Mouse (Mus musculus) erythroblast, adult 5-6 weeks (primary cell): Measurements from ENCODE around the gene Xrcc4. TPM values are rescaled to one million over a fixed set of nuclear protein-coding genes. Genes with fewer than 3 reads are reported as not detected.
"Not testable (repeated sequence)": the region's sequence is repeated elsewhere in the genome, so short reads cannot be mapped to it uniquely, and the experiment has no call there.

Source experiments
- ATAC-seq: replicated peaks from 2 replicates; pipeline ENCODE4 v1.8.0; 2016; ENCODE audit warnings: moderate number of reproducible peaks, mild to moderate bottlenecking, moderate TSS enrichment, inconsistent platforms; ENCODE audit not compliant: poor library complexity, low FRiP score, severe bottlenecking
- total RNA-seq, 2 experiments: library from RNA; stranded (forward) in 1 of 2; stranded (reverse) in 1 of 2; fragments of 150-400 nt in 1 of 2; fragments of 200-764, 138-1000 nt in 1 of 2; gene quantifications; 2 replicates each; pipeline versions ENCODE4 v1.2.3 to v1.2.4; 2015 to 2017; ENCODE audit warnings: low replicate concordance in 2 of 2

Xrcc4 gene
- total RNA-seq, 2 experiments from 2014 or later: 7.6 to 11.7 TPM

GRCm38 (mm10) chr13:89833053-89833670 lies 256.2 kb downstream of the Xrcc4 start:
- ATAC-seq: no peak

DNA sequence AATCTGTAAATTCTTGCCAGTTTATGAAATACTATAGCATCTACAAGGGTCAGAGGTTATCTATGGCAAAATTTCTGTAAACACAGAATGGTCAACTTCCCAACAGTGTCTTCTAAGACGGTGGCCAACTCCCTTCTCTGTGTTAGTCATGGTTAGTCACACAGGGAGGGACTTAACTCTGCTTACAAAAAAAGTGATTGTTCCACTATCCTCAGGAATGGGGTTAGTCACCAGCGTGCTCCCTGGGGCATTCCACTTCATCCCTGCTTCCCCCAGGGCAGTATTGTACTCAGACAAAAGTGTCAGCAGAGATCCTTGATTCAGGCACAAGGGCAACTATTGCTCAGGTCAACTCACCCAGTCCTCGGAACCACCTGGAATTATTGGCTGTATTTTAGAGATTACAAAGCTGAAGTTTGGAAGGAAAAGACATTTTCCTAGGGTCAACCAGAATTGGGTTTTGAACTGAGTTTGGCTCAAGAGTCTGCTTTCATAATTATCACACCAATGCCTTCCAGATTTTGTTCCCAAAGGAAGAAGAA lies 260.9 kb downstream of the Xrcc4 start:
- no peak for ATAC-seq

- no peak for ATAC-seq
Measured at GRCm38 (mm10) chr13:89827838-89828237, 261.6 kb downstream of the Xrcc4 start.

- ATAC-seq: no peak
Measured at GRCm38 (mm10) chr13:89814543-89814942, 274.9 kb downstream of the Xrcc4 start.

DNA sequence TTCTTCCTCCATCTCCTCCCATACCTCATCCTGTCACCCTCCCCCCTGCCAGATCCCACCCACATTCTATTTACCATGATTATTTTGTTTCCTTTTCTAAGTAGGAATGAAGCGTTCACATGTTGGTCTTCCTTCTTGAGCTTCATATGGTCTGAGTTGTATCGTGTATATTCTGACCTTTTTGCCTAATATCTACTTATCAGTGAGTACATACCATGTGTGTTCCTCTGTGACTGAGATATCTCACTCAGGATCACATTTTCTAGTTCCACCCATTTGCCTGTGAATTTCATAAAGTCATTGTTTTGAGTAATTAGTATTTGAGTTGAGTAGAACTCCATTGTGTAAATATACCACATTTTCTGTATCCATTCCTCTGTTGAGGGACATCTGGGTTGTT lies 277.2 kb downstream of the Xrcc4 start:
- no peak for ATAC-seq

DNA sequence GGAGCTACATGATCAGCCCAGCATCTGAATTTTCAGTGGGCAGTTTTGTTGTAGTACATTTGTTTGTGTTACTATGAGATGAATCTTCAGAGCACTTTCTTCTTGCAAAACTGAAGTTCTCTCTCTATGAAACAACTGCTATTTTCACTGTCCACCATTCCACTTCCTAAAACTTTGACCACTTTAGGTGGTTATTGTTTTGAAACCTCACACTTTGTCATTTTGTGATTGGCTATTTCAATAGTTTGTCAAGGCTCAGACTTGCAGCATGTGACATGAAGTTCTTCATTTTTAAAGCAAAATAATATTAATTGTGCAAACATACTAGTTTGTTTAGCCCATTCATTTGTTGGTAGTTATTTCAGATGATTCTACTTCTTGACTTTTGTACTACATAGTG lies 280.4 kb downstream of the Xrcc4 start:
- no peak for ATAC-seq

GRCm38 (mm10) chr13:89801901-89802300 lies 287.5 kb downstream of the Xrcc4 start:
- ATAC-seq: no peak

DNA sequence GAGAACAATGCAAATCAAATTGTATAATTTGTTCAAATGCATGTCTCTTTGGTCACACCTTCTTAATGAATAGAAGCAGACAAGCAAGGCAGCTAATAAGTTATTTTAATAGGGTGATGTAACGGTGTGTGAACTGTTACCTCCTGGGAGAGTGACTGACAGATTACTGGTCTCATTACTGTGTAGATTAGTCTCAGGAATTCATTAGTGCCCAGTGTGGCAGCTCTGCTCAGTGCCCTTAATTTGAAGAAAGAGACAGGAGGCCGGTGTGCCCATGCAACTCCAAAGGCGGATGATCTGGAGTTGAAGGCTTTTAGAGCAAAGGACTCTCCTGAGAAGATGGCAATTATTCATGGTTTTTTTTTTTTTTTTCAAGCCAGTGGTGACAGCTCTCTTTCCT lies 291.7 kb downstream of the Xrcc4 start:
- ATAC-seq: no peak

- no peak for ATAC-seq
Measured at GRCm38 (mm10) chr13:89791475-89791874, 297.9 kb downstream of the Xrcc4 start.

GRCm38 (mm10) chr13:89782886-89783285 lies 306.5 kb downstream of the Xrcc4 start:
- no peak for ATAC-seq

GRCm38 (mm10) chr13:89780276-89780675 lies 309.1 kb downstream of the Xrcc4 start:
- ATAC-seq: no peak

- no peak for ATAC-seq
Measured at GRCm38 (mm10) chr13:89779208-89779911, 310.0 kb downstream of the Xrcc4 start.

GRCm38 (mm10) chr13:89777764-89778163 lies 311.6 kb downstream of the Xrcc4 start:
- no peak for ATAC-seq

DNA sequence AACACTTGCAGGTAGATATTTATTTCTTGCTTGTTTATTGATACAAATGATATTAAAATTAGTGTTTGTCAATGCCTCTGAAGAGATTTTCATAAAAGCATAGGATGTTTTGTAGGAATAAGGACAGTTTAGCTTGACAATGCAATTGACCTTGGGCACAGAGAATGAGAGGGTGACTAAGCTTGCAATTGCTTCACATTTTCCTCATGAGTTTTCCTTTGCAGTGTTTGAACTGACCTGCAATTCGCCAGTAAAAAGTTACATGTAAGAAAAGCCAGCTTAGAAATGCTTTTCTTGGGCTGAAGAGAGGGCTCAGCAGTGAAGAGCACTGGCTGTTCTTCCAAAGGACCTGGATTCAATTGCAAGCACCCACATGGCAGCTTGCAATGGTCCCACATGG lies 312.3 kb downstream of the Xrcc4 start:
- ATAC-seq: no peak

- ATAC-seq: no peak
Measured at GRCm38 (mm10) chr13:89766551-89766950, 322.9 kb downstream of the Xrcc4 start.

DNA sequence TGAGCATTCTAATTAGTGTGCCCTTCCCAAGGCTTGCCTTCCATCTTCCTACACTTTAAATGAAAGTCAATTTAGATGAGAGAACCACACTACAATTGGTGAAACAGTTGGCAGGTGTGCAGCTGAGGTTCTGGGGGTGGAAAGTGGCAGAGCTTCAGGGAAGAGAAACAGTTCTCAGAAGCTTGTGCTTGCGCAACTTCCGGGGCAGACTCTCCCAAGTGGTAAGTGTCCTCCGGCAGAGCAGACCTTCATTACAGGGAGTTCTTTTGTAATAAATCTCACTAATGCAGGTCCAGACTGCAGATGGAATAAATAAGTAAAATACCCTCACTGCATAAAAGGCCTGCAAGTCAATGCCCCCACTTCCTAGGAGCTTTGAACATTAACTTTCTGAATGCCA lies 323.4 kb downstream of the Xrcc4 start:
- no peak for ATAC-seq

- ATAC-seq: no peak
Measured at GRCm38 (mm10) chr13:89762339-89762738, 327.1 kb downstream of the Xrcc4 start.

DNA sequence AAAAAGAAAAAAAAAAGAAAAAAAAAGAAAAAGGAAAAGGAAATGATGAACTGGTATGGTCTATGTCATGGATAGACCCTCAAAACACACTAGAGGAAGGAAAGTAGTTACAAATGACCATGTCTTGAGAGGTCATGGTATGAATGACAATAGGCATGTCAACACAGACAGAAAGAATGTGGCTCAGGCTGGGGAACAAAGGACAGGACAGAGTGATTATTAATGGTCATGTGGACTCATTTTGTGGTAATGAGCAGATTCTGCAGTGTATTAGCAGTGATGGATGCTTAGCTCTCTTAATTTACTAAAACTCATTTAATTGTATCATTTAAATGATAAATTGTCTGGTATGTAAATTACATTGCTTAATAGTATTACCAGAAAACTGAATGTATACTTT lies 333.1 kb downstream of the Xrcc4 start:
- ATAC-seq: no peak

GRCm38 (mm10) chr13:89750562-89750961 lies 338.8 kb downstream of the Xrcc4 start:
- not testable (repeated sequence) for ATAC-seq

DNA sequence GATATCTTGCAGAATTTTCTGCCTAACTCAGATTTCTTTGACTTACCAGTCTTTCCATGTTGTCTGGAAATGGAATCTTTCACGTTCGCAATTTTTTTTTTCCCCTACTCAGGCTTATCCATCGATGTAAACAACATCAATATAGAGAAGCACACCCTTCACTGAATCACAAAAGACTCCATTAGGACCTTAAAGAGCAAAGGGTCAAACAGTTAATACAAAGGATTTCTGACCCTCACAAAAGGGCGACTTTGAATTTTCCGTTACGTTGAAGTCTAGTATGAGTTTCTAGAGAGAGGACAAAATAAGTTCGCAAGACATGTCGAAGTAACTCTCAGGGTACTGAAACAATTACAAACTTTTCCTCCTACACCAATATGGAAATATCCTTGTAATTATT lies 346.2 kb downstream of the Xrcc4 start:
- no peak for ATAC-seq

DNA sequence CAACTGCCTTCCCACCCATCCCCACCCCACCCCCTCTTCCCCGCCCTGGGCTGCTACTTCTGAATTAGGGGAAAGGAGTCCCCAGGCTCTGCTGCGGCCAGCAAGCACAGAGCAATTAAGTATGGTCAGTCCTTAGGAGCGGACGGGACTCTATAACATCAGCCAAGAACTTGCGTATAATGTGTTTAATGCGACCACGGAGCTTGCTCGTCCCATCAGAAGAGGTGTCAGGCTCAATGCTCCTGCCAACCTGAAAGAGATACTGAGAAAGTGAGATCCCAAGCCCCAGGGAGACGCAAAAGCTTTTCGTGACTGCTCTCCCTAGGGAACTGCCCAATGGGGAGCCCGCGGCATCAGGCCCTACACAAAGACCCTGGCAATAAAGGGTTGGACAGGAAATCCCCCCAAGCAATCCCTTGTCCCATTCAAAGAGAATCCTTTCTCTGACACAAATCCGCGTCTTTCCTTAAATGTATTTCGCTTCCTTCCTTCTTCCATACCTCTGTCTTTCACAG lies 346.7 kb downstream of the Xrcc4 start:
- ATAC-seq: no peak
